Mouse (Mus musculus): ENCODE results near the gene C4bp. TPM values are rescaled to one million over a fixed set of nuclear protein-coding genes. Genes with fewer than 3 reads are reported as not detected.
"Not testable (repeated sequence)": the region's sequence is repeated elsewhere in the genome, so short reads cannot be mapped to it uniquely, and the experiment has no call there.

C4bp gene
- not detected in 2 replicates for polyA plus RNA-seq (2015; fragmentation: Nextera tagmentation; extraction: Ambion mirVana)

- Histone ChIP-seq H3K9ac (no peak within 1 kb of the TSS), H3K4me3 (no peak within 1 kb of the TSS), H3K27ac (no peak within 1 kb of the TSS), H3K4me1 (no peaks in the 10 kb centered on the region), H3K36me3 (ENCODE audit: poor library complexity, severe bottlenecking) (no peaks in the 10 kb centered on the region), H3K9me3 (replicated peaks) (no peaks in the 10 kb centered on the region), H3K4me2 (no peak within 1 kb of the TSS), H3K27me3 (no peaks in the 10 kb centered on the region)
- 96% methylated on average over 3 of the region's 3 CpGs for WGBS
- no peak for ATAC-seq
Observed at GRCm38 (mm10) chr1:130661454-130661853, at the start of gene C4bp. C4bp (minus strand) TSS chr1:130661632.

GRCm38 (mm10) chr1:130710283-130711080 is 49.0 kb upstream of the C4bp start:
- no peak for ATAC-seq
- Histone ChIP-seq H3K4me2 (no peak overlapping the region), H3K9ac (no peak overlapping the region), H3K36me3 (ENCODE audit: poor library complexity, severe bottlenecking) (peaks cover 30% of the 10 kb centered on the region), H3K27me3 (no peaks in the 10 kb centered on the region), H3K9me3 (replicated peaks) (no peaks in the 10 kb centered on the region), H3K4me3 (no peak overlapping the region), H3K4me1 (no peaks in the 10 kb centered on the region), H3K27ac (no peak overlapping the region)
- WGBS, result 91% methylated on average over 22 of the region's 22 CpGs

GRCm38 (mm10) chr1:130703613-130704012 is 42.2 kb upstream of the C4bp start:
- Histone ChIP-seq H3K36me3 (ENCODE audit: poor library complexity, severe bottlenecking) (peaks cover 83% of the 10 kb centered on the region), H3K27ac (no peak overlapping the region), H3K4me3 (no peak overlapping the region), H3K9ac (no peak overlapping the region), H3K4me2 (no peak overlapping the region), H3K4me1 (no peaks in the 10 kb centered on the region), H3K9me3 (replicated peaks) (no peaks in the 10 kb centered on the region), H3K27me3 (no peaks in the 10 kb centered on the region)
- 84% methylated on average over 2 of the region's 2 CpGs for WGBS
- ATAC-seq, result no peak

GRCm38 (mm10) chr1:130701976-130702375 is 40.5 kb upstream of the C4bp start:
- 96% methylated on average over 11 of the region's 11 CpGs for WGBS
- Histone ChIP-seq H3K4me3 (no peak overlapping the region), H3K4me1 (no peaks in the 10 kb centered on the region), H3K4me2 (no peak overlapping the region), H3K27me3 (no peaks in the 10 kb centered on the region), H3K9ac (no peak overlapping the region), H3K36me3 (ENCODE audit: poor library complexity, severe bottlenecking) (peaks cover 91% of the 10 kb centered on the region), H3K27ac (no peak overlapping the region), H3K9me3 (replicated peaks) (no peaks in the 10 kb centered on the region)
- ATAC-seq, result no peak

GRCm38 (mm10) chr1:130699937-130700633 is 38.7 kb upstream of the C4bp start:
- Histone ChIP-seq H3K36me3 (ENCODE audit: poor library complexity, severe bottlenecking) (peaks cover 77% of the 10 kb centered on the region), H3K4me2 (no peak overlapping the region)

GRCm38 (mm10) chr1:130698601-130699000 is 37.2 kb upstream of the C4bp start:
- H3K9ac ChIP-seq, result no peak overlapping the region
- 94% methylated on average over 5 of the region's 5 CpGs for WGBS
- no peak for ATAC-seq

More at GRCm38 (mm10) chr1:130699937-130700633, 38.7 kb upstream of the C4bp start:
- no peaks in the 10 kb centered on the region for H3K27me3 ChIP-seq
- no peak overlapping the region for H3K9ac ChIP-seq
- no peaks in the 10 kb centered on the region for H3K9me3 ChIP-seq (replicated peaks)
- no peak overlapping the region for H3K27ac ChIP-seq
- H3K4me3 ChIP-seq, result no peak overlapping the region
- no peaks in the 10 kb centered on the region for H3K4me1 ChIP-seq
- no peak for ATAC-seq
- 88% methylated on average over 10 of the region's 10 CpGs for WGBS

GRCm38 (mm10) chr1:130683905-130684304 is 22.5 kb upstream of the C4bp start:
- no peaks in the 10 kb centered on the region for H3K4me1 ChIP-seq
- no peak overlapping the region for H3K4me2 ChIP-seq
- WGBS, result 33% methylated on average over 1 of the region's 1 CpGs
- no peaks in the 10 kb centered on the region for H3K27me3 ChIP-seq
- H3K9ac ChIP-seq, result no peak overlapping the region
- H3K9me3 ChIP-seq (replicated peaks), result no peaks in the 10 kb centered on the region
- H3K36me3 ChIP-seq (ENCODE audit: poor library complexity, severe bottlenecking), result peaks cover 12% of the 10 kb centered on the region; the same call in 1 of the 2 replicates
- ATAC-seq, result no peak
- no peak overlapping the region for H3K4me3 ChIP-seq
- H3K27ac ChIP-seq, result no peak overlapping the region

More at GRCm38 (mm10) chr1:130698601-130699000, 37.2 kb upstream of the C4bp start:
- Histone ChIP-seq H3K4me2 (no peak overlapping the region), H3K4me1 (no peaks in the 10 kb centered on the region), H3K27ac (no peak overlapping the region), H3K4me3 (no peak overlapping the region), H3K9me3 (replicated peaks) (no peaks in the 10 kb centered on the region), H3K36me3 (ENCODE audit: poor library complexity, severe bottlenecking) (peaks cover 65% of the 10 kb centered on the region), H3K27me3 (no peaks in the 10 kb centered on the region)

GRCm38 (mm10) chr1:130681656-130682413 is 20.4 kb upstream of the C4bp start:
- Histone ChIP-seq H3K4me1 (no peaks in the 10 kb centered on the region), H3K27ac (no peak overlapping the region), H3K9me3 (replicated peaks) (no peaks in the 10 kb centered on the region), H3K9ac (no peak overlapping the region), H3K36me3 (ENCODE audit: poor library complexity, severe bottlenecking) (no peaks in the 10 kb centered on the region), H3K4me3 (no peak overlapping the region), H3K4me2 (no peak overlapping the region), H3K27me3 (no peaks in the 10 kb centered on the region)
- WGBS, result 77% methylated on average over 6 of the region's 6 CpGs
- ATAC-seq, result no peak

- 89% methylated on average over 2 of the region's 2 CpGs for WGBS
- Histone ChIP-seq H3K27me3 (no peaks in the 10 kb centered on the region), H3K36me3 (ENCODE audit: poor library complexity, severe bottlenecking) (no peaks in the 10 kb centered on the region), H3K27ac (no peak overlapping the region), H3K9ac (no peak overlapping the region), H3K4me3 (no peak overlapping the region), H3K4me2 (no peak overlapping the region), H3K9me3 (replicated peaks) (no peaks in the 10 kb centered on the region), H3K4me1 (no peaks in the 10 kb centered on the region)
- no peak for ATAC-seq
Observed at GRCm38 (mm10) chr1:130681075-130681474, 19.6 kb upstream of the C4bp start.

- WGBS, result 85% methylated on average over 2 of the region's 2 CpGs
- ATAC-seq, result no peak
Observed at GRCm38 (mm10) chr1:130678551-130678950, 17.1 kb upstream of the C4bp start.

GRCm38 (mm10) chr1:130663576-130663975 is 2.1 kb upstream of the C4bp start:
- H3K27me3 ChIP-seq; H3K4me3 ChIP-seq; H3K4me1 ChIP-seq; H3K27ac ChIP-seq; H3K36me3 ChIP-seq (ENCODE audit: poor library complexity, severe bottlenecking); H3K4me2 ChIP-seq; H3K9ac ChIP-seq; H3K9me3 ChIP-seq (replicated peaks); ATAC-seq: not testable (repeated sequence)
- WGBS, result 91% methylated on average over 5 of the region's 5 CpGs

More at GRCm38 (mm10) chr1:130678551-130678950, 17.1 kb upstream of the C4bp start:
- H3K9ac ChIP-seq, result no peak overlapping the region
- no peaks in the 10 kb centered on the region for H3K4me1 ChIP-seq
- no peak overlapping the region for H3K27ac ChIP-seq
- no peak overlapping the region for H3K4me2 ChIP-seq
- H3K9me3 ChIP-seq (replicated peaks), result no peaks in the 10 kb centered on the region
- H3K36me3 ChIP-seq (ENCODE audit: poor library complexity, severe bottlenecking), result no peaks in the 10 kb centered on the region
- no peak overlapping the region for H3K4me3 ChIP-seq
- H3K27me3 ChIP-seq, result no peaks in the 10 kb centered on the region

GRCm38 (mm10) chr1:130659641-130660040 is 1.8 kb downstream of the C4bp start:
- H3K4me1 ChIP-seq; H3K27ac ChIP-seq; H3K36me3 ChIP-seq (ENCODE audit: poor library complexity, severe bottlenecking); H3K9ac ChIP-seq; H3K4me3 ChIP-seq; H3K9me3 ChIP-seq (replicated peaks); H3K4me2 ChIP-seq; H3K27me3 ChIP-seq; ATAC-seq: not testable (repeated sequence)
- WGBS, result 50% methylated on average over 5 of the region's 5 CpGs
